Mouse (Mus musculus): ENCODE results near the gene Fosl1. TPM values are rescaled to one million over a fixed set of nuclear protein-coding genes. Genes with fewer than 3 reads are reported as not detected.
"Not testable (repeated sequence)": the region's sequence is repeated elsewhere in the genome, so short reads cannot be mapped to it uniquely, and the experiment has no call there.

Gene Fosl1
- total RNA-seq, 2 experiments from 2014 or later = not detected

GRCm38 (mm10) chr19:5490898-5491708, 43.8 kb downstream of the Fosl1 start:
- DNase-seq (ENCODE audit: low spot score in 2 of 2) = peak; percentile 82 to 88
- intact Hi-C loops (cut with DNase I) = loop anchor here (1.0 to 2.0 kb wide), 2 partner anchors 20 to 31 kb away; partner anchors contain the start of genes Fibp and Snx32

- intact Hi-C loops (cut with DNase I) = no loop called here
- DNase-seq (ENCODE audit: low spot score in 2 of 2) = no peak
Observed at GRCm38 (mm10) chr19:5492641-5493040, 45.3 kb downstream of the Fosl1 start.

- DNase-seq (ENCODE audit: low spot score in 2 of 2) = not testable (repeated sequence)
Observed at GRCm38 (mm10) chr19:5493301-5493721, 46.0 kb downstream of the Fosl1 start.

GRCm38 (mm10) chr19:5494314-5494713, 47.0 kb downstream of the Fosl1 start:
- DNase-seq (ENCODE audit: low spot score in 2 of 2) = no peak
- intact Hi-C loops (cut with DNase I) = no loop called here

More at GRCm38 (mm10) chr19:5493301-5493721, 46.0 kb downstream of the Fosl1 start:
- intact Hi-C loops (cut with DNase I) = not testable (repeated sequence)

- DNase-seq (ENCODE audit: low spot score in 2 of 2) = no peak
- intact Hi-C loops (cut with DNase I) = no loop called here
Observed at GRCm38 (mm10) chr19:5495353-5496051, 48.2 kb downstream of the Fosl1 start.

- intact Hi-C loops (cut with DNase I) = no loop called here
- no peak for DNase-seq (ENCODE audit: low spot score in 2 of 2)
Observed at GRCm38 (mm10) chr19:5496052-5496370, 48.7 kb downstream of the Fosl1 start.

- intact Hi-C loops (cut with DNase I) = no loop called here
- no peak for DNase-seq (ENCODE audit: low spot score in 2 of 2)
Observed at GRCm38 (mm10) chr19:5500330-5500875, 53.1 kb downstream of the Fosl1 start.

- no peak for DNase-seq (ENCODE audit: low spot score in 2 of 2)
- intact Hi-C loops (cut with DNase I) = no loop called here
Observed at GRCm38 (mm10) chr19:5503687-5504086, 56.3 kb downstream of the Fosl1 start, which contains the start of gene 1700020D05Rik. Gene 1700020D05Rik, minus strand, starts transcription at chr19:5503787.

Other genes starting within 250 kb of the Fosl1 start
- 10 to 100 TPM; 62.0 to 63.1 TPM for gene Pacs1, start 174.4 kb upstream of the Fosl1 start, total RNA-seq (2021)
- 100 to 1,000 TPM; 201 to 202 TPM for gene Sf3b2, start 152.1 kb upstream of the Fosl1 start, total RNA-seq (2021)
- 10 to 100 TPM; 78.9 to 87.4 TPM for gene Gal3st3, start 149.2 kb upstream of the Fosl1 start, total RNA-seq (2021)
- gene Catsper1, start 111.8 kb upstream of the Fosl1 start, total RNA-seq (2021) = not detected
- 10 to 100 TPM; 20.8 to 35.6 TPM for gene Cst6, start 98.0 kb upstream of the Fosl1 start, total RNA-seq (2021)
- gene Eif1ad, start 80.8 kb upstream of the Fosl1 start, total RNA-seq (2021) = 10 to 100 TPM; 20.5 to 24.2 TPM
- 10 to 100 TPM; 74.3 to 83.3 TPM for gene Banf1, start 80.4 kb upstream of the Fosl1 start, total RNA-seq (2021)
- 100 to 1,000 TPM in 1 of 2 experiments, 10 to 100 TPM in 1; 75.6 to 103 TPM for gene Sart1, start 58.8 kb upstream of the Fosl1 start, total RNA-seq (2021)
- not detected for gene Tsga10ip, start 45.0 kb upstream of the Fosl1 start, total RNA-seq (2021)
- 100 to 1,000 TPM; 245 to 260 TPM for gene Drap1, start 22.6 kb upstream of the Fosl1 start, total RNA-seq (2021)
- 10 to 100 TPM; 70.2 to 78.3 TPM for gene AI837181, start 22.4 kb upstream of the Fosl1 start, total RNA-seq (2021)
- 10 to 100 TPM; 28.5 to 31.7 TPM for gene Ccdc85b, start 10.3 kb downstream of the Fosl1 start, total RNA-seq (2021)
- gene Fibp, start 13.1 kb downstream of the Fosl1 start, total RNA-seq (2021) = 10 to 100 TPM; 87.2 to 95.1 TPM
- gene Ctsw, start 21.0 kb downstream of the Fosl1 start, total RNA-seq (2021) = under 1 TPM in 1 of 2 experiments, not detected in 1; 0.86 TPM
- 10 to 100 TPM; 11.2 to 16.0 TPM for gene Efemp2, start 26.4 kb downstream of the Fosl1 start, total RNA-seq (2021)
- gene Mus81, start 40.9 kb downstream of the Fosl1 start, total RNA-seq (2021) = 10 to 100 TPM; 30.5 to 31.1 TPM
- gene Cfl1, start 42.9 kb downstream of the Fosl1 start, total RNA-seq (2021) = 1,000 to 10,000 TPM; 1,319 to 1,567 TPM
- 10 to 100 TPM in 1 of 2 experiments, 1 to 10 TPM in 1; 2.7 to 11.0 TPM for gene 1700020D05Rik, start 56.2 kb downstream of the Fosl1 start, total RNA-seq (2021)
- gene Snx32, start 63.0 kb downstream of the Fosl1 start, total RNA-seq (2021) = 10 to 100 TPM; 77.2 to 89.0 TPM
- not detected for gene Ovol1, start 113.1 kb downstream of the Fosl1 start, total RNA-seq (2021)
- 1 to 10 TPM; 6.6 to 7.3 TPM for gene Ap5b1, start 120.5 kb downstream of the Fosl1 start, total RNA-seq (2021)
- gene Rnaseh2c, start 154.3 kb downstream of the Fosl1 start, total RNA-seq (2021) = 10 to 100 TPM; 73.2 to 74.8 TPM
- gene Kat5, start 162.7 kb downstream of the Fosl1 start, total RNA-seq (2021) = 100 to 1,000 TPM in 1 of 2 experiments, 10 to 100 TPM in 1; 80.4 to 105 TPM
- 10 to 100 TPM; 18.1 to 19.8 TPM for gene Rela, start 189.9 kb downstream of the Fosl1 start, total RNA-seq (2021)
- gene Sipa1, start 216.2 kb downstream of the Fosl1 start, total RNA-seq (2021) = 10 to 100 TPM; 14.0 to 22.8 TPM
- gene Map3k11, start 241.2 kb downstream of the Fosl1 start, total RNA-seq (2021) = 10 to 100 TPM; 17.3 to 19.2 TPM
- 10 to 100 TPM; 66.1 to 83.1 TPM for gene Pcnx3, start 241.4 kb downstream of the Fosl1 start, total RNA-seq (2021)

Data from left cerebral cortex, postnatal 36 days (tissue).